Mouse (Mus musculus): Measurements from ENCODE around the gene Tbx4. TPM values are rescaled to one million over a fixed set of nuclear protein-coding genes. Genes with fewer than 3 reads are reported as not detected.

Tbx4 gene
- 0.02 TPM for polyA plus RNA-seq (2012; fragmentation: generic; extraction: Trizol)
- long read RNA-seq, experiment 1, result 0 reads
- long read RNA-seq, experiment 2, result 0 reads

DNA sequence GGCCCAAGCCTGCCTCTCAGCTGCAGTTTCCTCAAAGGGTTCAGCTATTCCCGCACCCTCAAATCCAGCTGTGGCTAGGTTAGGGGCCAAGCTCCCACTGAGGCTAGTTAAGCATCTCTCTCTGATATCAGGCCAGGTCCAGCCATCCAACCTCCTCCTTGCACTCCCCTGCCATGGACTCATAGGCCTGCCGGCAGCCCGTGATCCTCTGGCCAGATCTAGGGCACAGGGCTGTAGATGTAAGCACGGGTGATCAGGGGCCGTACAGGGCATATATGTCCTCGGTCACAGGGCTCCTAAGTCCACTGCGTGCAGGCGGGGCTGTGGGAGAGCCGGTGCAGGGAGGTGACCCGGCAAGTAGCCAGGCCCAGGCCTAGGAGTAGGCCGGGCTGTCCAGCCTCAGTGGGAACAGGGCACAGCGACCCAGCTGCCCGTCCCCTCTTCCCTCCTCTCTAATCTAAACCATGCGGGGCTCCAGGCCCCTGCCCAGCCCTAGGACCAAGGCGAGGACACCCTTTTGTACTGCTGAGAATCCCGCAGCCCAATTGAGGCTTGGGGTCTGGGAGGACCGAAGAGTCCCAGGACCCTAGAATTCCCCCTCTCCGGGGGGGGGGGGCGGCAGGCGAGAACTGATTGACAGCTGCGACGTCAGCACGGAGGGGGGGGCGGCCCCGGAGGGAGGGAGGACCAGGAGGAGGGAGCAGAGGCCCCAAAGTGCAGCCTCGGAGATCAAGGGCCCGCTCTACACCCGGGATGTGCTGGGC lies at the start of gene Tbx4:
Tbx4 (plus strand) TSS at position 758 of the 764 bp plus-strand sequence.
- Histone ChIP-seq H3K27me3 (ENCODE audit: control insufficient read depth, insufficient read depth, insufficient read length) (peaks cover 49% of the 10 kb centered on the region), H3K36me3 (ENCODE audit: control insufficient read depth, insufficient read depth) (no peaks in the 10 kb centered on the region), H3ac (ENCODE audit: control insufficient read depth, insufficient read length, low read depth) (no peak within 1 kb of the TSS), H3K79me3 (ENCODE audit: low read depth) (no peaks in the 10 kb centered on the region), H3K4me3 (ENCODE audit: insufficient read depth, poor library complexity, severe bottlenecking) (no peak within 1 kb of the TSS), H3K79me2 (ENCODE audit: control insufficient read depth, insufficient read depth) (no peaks in the 10 kb centered on the region)
- no peak for TF ChIP-seq CEBPB (IDR thresholded peaks at IDR 0.05; ENCODE audit: low read depth)
- no peak for TF ChIP-seq USF1 (IDR thresholded peaks at IDR 0.05; ENCODE audit: low read depth)
- TF ChIP-seq MYOD1 (IDR thresholded peaks at IDR 0.05; ENCODE audit: control insufficient read depth, insufficient read length, low read depth), result no peak

DNA sequence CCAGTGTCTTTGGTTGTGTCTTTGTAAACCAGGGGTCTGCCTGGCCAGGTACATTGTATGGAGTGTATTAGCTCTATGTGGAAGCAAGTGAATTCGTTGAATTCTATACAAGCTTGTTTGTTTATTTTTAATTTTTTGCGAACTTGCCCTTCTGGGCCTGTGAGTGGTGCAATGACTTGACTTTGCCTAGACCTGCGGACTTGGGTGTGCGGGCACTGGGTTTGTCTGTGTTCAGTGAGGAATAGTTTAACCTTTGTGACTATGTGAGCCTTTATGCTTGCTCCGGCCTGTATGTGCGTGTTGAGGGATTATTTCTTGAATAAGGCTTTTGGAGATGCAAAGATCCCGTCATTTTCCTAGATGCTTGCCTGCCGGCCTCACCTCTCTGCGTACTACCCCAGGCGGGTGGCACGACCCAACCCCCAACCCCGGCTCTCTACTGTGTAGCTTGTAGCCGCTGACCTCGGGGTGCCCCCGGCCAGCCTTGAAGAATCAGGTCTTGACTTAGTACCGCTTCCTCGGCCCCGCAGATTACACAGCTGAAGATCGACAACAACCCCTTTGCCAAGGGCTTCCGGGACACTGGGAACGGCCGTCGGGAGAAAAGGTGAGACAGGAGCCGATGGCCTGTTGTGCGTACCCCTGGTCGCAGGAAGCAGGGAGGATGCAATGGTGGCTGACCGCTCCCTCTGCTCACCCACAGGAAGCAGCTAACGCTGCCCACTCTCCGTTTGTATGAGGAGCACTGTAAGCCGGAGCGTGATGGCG lies 49.5 kb upstream of the Tbx4 start:
- H3K79me2 ChIP-seq (ENCODE audit: control insufficient read depth, insufficient read depth), result no peaks in the 10 kb centered on the region
- no peak overlapping the region for H3ac ChIP-seq (ENCODE audit: control insufficient read depth, insufficient read length, low read depth)
- H3K36me3 ChIP-seq (ENCODE audit: control insufficient read depth, insufficient read depth), result no peaks in the 10 kb centered on the region
- H3K4me3 ChIP-seq (ENCODE audit: insufficient read depth, poor library complexity, severe bottlenecking), result no peak overlapping the region
- no peak for TF ChIP-seq CEBPB (IDR thresholded peaks at IDR 0.05; ENCODE audit: low read depth)
- peaks cover 3% of the 10 kb centered on the region for H3K27me3 ChIP-seq (ENCODE audit: control insufficient read depth, insufficient read depth, insufficient read length)
- no peaks in the 10 kb centered on the region for H3K79me3 ChIP-seq (ENCODE audit: low read depth)

DNA sequence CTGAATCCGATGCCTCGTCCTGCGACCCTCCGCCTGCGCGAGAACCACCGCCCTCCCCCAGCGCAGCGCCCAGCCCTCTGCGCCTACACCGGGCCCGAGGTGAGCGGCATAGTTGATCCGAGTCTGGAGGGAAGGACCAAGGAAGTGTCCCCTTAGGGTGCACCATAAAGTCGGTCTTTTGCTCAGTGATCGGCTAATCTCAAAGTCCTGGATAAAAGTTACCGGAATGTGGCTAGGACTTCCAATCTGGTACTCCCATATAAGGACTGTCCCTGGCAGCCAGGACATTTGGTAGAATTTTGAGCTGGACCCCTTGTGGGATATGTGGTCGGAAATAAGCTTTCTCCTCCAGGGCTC lies 49.0 kb upstream of the Tbx4 start:
- no peaks in the 10 kb centered on the region for H3K36me3 ChIP-seq (ENCODE audit: control insufficient read depth, insufficient read depth)
- TF ChIP-seq USF1 (IDR thresholded peaks at IDR 0.05; ENCODE audit: low read depth) (no peak), CEBPB (IDR thresholded peaks at IDR 0.05; ENCODE audit: low read depth) (no peak), MYOG (IDR thresholded peaks at IDR 0.05; ENCODE audit: control insufficient read depth, extremely low read depth, insufficient read length) (no peak), FOSL1 (IDR thresholded peaks at IDR 0.05; ENCODE audit: insufficient read depth, low read length, poor library complexity, severe bottlenecking) (no peak), CTCF (IDR thresholded peaks at IDR 0.05; ENCODE audit: control insufficient read depth, insufficient read depth, insufficient read length) (no peak), MYOD1 (IDR thresholded peaks at IDR 0.05; ENCODE audit: control insufficient read depth, insufficient read length, low read depth) (no peak), MAX (IDR thresholded peaks at IDR 0.05) (no peak)
- H3K27me3 ChIP-seq (ENCODE audit: control insufficient read depth, insufficient read depth, insufficient read length), result no peaks in the 10 kb centered on the region
- H3ac ChIP-seq (ENCODE audit: control insufficient read depth, insufficient read length, low read depth), result no peak overlapping the region
- no peaks in the 10 kb centered on the region for H3K79me2 ChIP-seq (ENCODE audit: control insufficient read depth, insufficient read depth)
- no peak overlapping the region for H3K4me3 ChIP-seq (ENCODE audit: insufficient read depth, poor library complexity, severe bottlenecking)
- H3K79me3 ChIP-seq (ENCODE audit: low read depth), result no peaks in the 10 kb centered on the region

DNA sequence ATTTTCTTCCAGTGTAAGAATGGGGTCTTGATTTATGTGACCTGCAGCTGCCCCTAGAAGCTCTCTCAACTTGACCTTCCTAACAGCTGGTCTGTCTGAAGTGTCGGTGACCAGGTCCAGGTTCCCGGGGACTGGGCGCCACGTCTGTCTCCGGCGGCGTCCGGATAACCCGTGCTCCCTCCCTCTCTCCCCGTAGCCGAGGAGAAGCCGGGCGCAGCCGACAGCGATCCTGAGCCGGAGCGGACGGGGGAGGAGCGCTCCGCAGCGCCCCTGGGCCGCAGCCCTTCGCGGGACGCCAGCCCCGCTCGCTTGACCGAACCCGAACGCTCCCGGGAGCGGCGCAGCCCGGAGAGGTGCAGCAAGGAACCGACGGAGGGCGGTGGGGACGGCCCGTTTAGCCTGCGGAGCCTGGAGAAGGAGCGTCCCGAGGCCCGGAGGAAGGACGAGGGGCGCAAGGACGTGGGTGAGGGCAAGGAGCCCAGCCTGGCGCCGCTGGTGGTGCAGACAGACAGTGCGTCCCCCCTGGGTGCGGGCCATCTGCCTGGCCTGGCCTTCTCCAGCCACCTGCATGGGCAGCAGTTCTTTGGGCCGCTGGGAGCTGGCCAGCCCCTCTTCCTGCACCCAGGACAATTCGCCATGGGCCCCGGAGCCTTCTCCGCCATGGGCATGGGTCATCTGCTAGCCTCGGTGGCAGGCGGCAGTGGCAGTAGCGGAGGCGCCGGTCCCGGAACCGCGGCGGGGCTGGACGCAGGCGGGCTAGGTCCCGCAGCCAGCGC lies 48.4 kb upstream of the Tbx4 start:
- TF ChIP-seq MAX (IDR thresholded peaks at IDR 0.05) (no peak), CTCF (IDR thresholded peaks at IDR 0.05; ENCODE audit: control insufficient read depth, insufficient read depth, insufficient read length) (no peak), CEBPB (IDR thresholded peaks at IDR 0.05; ENCODE audit: low read depth) (no peak), MYOG (IDR thresholded peaks at IDR 0.05; ENCODE audit: control insufficient read depth, extremely low read depth, insufficient read length) (no peak), MYOD1 (IDR thresholded peaks at IDR 0.05; ENCODE audit: control insufficient read depth, insufficient read length, low read depth) (no peak), USF1 (IDR thresholded peaks at IDR 0.05; ENCODE audit: low read depth) (no peak), FOSL1 (IDR thresholded peaks at IDR 0.05; ENCODE audit: insufficient read depth, low read length, poor library complexity, severe bottlenecking) (no peak)
- H3K79me2 ChIP-seq (ENCODE audit: control insufficient read depth, insufficient read depth), result no peaks in the 10 kb centered on the region
- no peak overlapping the region for H3K4me3 ChIP-seq (ENCODE audit: insufficient read depth, poor library complexity, severe bottlenecking)
- no peaks in the 10 kb centered on the region for H3K36me3 ChIP-seq (ENCODE audit: control insufficient read depth, insufficient read depth)
- no peaks in the 10 kb centered on the region for H3K27me3 ChIP-seq (ENCODE audit: control insufficient read depth, insufficient read depth, insufficient read length)
- H3ac ChIP-seq (ENCODE audit: control insufficient read depth, insufficient read length, low read depth), result no peak overlapping the region
- H3K79me3 ChIP-seq (ENCODE audit: low read depth), result no peaks in the 10 kb centered on the region

DNA sequence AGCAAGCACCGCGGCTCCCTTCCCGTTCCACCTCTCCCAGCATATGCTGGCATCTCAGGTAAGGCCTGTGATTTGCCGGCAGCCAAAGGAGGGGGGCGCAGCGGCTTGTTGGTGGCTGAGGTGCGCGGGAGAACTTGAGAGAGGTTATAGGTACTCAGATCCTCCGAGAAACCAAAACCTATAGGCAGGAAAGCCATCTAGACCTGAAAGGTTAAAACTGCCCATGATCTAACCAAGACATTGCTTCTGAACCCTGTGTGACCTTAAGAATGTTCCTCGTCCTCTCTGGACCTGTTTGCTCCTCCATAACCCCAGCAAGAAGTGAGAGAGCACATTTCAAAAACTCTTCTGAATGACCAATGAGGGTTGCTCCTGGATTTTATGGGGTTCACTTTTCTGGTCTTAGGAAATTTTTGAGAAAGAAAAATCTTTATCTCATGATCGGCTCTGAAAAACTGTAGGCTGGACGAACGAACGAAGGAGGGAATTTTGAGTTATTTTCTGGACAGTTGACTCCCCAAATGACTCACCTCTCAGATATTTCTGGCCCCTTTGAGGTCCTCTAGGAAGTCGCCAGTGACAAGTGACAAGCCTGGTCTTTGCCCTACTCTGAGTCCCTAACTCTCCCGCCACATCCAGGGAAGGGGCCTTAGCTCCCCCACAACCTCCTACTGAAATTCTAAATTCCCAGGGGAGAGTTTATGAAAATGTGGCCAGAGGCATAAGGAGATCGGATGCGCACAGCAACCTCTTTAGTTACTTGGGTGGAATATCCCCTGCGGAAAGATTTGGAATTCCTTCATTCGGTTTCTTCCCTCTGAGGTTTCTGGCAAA lies 47.6 kb upstream of the Tbx4 start:
- no peaks in the 10 kb centered on the region for H3K27me3 ChIP-seq (ENCODE audit: control insufficient read depth, insufficient read depth, insufficient read length)
- no peak for TF ChIP-seq MYOD1 (IDR thresholded peaks at IDR 0.05; ENCODE audit: control insufficient read depth, insufficient read length, low read depth)
- TF ChIP-seq MYOG (IDR thresholded peaks at IDR 0.05; ENCODE audit: control insufficient read depth, extremely low read depth, insufficient read length), result no peak
- no peak for TF ChIP-seq USF1 (IDR thresholded peaks at IDR 0.05; ENCODE audit: low read depth)
- no peak for TF ChIP-seq CTCF (IDR thresholded peaks at IDR 0.05; ENCODE audit: control insufficient read depth, insufficient read depth, insufficient read length)
- no peak for TF ChIP-seq FOSL1 (IDR thresholded peaks at IDR 0.05; ENCODE audit: insufficient read depth, low read length, poor library complexity, severe bottlenecking)
- no peak for TF ChIP-seq CEBPB (IDR thresholded peaks at IDR 0.05; ENCODE audit: low read depth)
- TF ChIP-seq MAX (IDR thresholded peaks at IDR 0.05), result no peak
- no peaks in the 10 kb centered on the region for H3K79me3 ChIP-seq (ENCODE audit: low read depth)
- H3K4me3 ChIP-seq (ENCODE audit: insufficient read depth, poor library complexity, severe bottlenecking), result no peak overlapping the region
- H3K36me3 ChIP-seq (ENCODE audit: control insufficient read depth, insufficient read depth), result no peaks in the 10 kb centered on the region
- H3ac ChIP-seq (ENCODE audit: control insufficient read depth, insufficient read length, low read depth), result no peak overlapping the region
- H3K79me2 ChIP-seq (ENCODE audit: control insufficient read depth, insufficient read depth), result no peaks in the 10 kb centered on the region

All from C2C12 (cell line).